Mouse (Mus musculus): ENCODE data around the gene Dda1.
A peak's percentile ranks its signal among the peaks of the same experiment; 100 is the strongest.
"Not testable (repeated sequence)": the region's sequence is repeated elsewhere in the genome, so short reads cannot be mapped to it uniquely, and the experiment has no call there.

Gene Dda1

GRCm38 (mm10) chr8:71495039-71495438, 26.0 kb downstream of the Dda1 start:
- peak; percentile 83 to 86 for DNase-seq (ENCODE audit: low spot score in 2 of 2)

GRCm38 (mm10) chr8:71495811-71496210, 26.8 kb downstream of the Dda1 start:
- DNase-seq (ENCODE audit: low spot score in 2 of 2) = no peak

- no peak for DNase-seq (ENCODE audit: low spot score in 2 of 2)
Observed at GRCm38 (mm10) chr8:71496481-71496880, 27.5 kb downstream of the Dda1 start.

DNA sequence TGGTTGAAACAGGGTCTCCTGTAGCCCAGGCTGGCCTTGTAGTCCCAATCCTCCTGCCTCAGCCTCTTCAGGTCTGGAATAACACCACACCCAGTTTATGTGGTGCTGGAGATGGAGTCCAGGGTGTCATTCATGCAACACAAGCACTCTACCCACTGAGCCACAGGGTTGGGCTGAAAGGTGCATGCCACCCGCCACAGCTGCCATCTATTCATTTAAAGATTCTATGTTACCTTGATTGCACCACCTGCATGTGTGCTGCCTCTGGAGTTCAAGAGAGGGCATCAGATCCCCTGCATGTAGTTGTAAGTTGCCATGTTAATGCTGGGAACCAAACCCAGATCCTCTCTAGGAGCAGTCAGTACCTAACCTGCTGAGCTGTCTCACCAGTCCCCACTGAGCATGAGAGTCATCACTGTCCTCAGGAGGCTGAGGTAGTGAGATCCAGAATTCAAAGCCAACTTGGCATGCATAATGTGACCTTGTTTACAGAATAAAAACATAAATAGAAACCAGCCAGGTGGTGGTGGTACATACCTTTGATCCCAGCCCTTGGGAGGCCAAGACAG, 28.2 kb downstream of the Dda1 start:
- DNase-seq (ENCODE audit: low spot score in 2 of 2) = no peak

- no peak for DNase-seq (ENCODE audit: low spot score in 2 of 2)
Observed at GRCm38 (mm10) chr8:71497881-71498501, 29.0 kb downstream of the Dda1 start.

- no peak for DNase-seq (ENCODE audit: low spot score in 2 of 2)
Observed at GRCm38 (mm10) chr8:71498816-71499690, 30.1 kb downstream of the Dda1 start.

- no peak for DNase-seq (ENCODE audit: low spot score in 2 of 2)
Observed at GRCm38 (mm10) chr8:71504349-71504748, 35.4 kb downstream of the Dda1 start.

GRCm38 (mm10) chr8:71505326-71505725, 36.3 kb downstream of the Dda1 start:
- DNase-seq (ENCODE audit: low spot score in 2 of 2) = no peak

- no peak for DNase-seq (ENCODE audit: low spot score in 2 of 2)
Observed at GRCm38 (mm10) chr8:71505979-71506378, 37.0 kb downstream of the Dda1 start.

- peak; percentile 77 to 89 for DNase-seq (ENCODE audit: low spot score in 2 of 2)
Observed at GRCm38 (mm10) chr8:71507589-71508104, 38.6 kb downstream of the Dda1 start.

- no peak for DNase-seq (ENCODE audit: low spot score in 2 of 2)
Observed at GRCm38 (mm10) chr8:71509316-71509715, 40.3 kb downstream of the Dda1 start.

DNA sequence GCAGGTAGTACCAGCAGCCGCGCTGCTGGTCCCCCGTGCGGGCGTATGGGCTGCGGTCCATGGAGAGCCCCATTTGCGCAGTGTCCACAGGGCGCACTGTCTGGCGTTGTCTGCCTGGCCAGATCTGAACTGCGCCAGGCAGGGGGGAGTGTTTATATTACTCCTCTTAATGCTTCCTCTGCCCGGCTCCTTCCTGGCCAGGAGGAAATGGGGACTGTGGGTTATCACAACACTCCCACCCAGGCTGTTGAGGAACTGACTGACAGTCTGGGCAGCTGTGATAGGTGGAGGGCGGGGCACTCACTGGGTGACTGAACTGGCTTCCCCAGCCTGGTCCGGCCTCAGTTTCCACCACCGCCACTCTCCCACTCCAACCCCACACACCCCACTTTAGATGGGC, 42.6 kb downstream of the Dda1 start, which contains the start of gene Plvap:
Gene Plvap (minus strand): TSS at position 109 of the 400 bp plus-strand sequence.
- no peak for DNase-seq (ENCODE audit: low spot score in 2 of 2)

GRCm38 (mm10) chr8:71513018-71513754, 44.2 kb downstream of the Dda1 start:
- DNase-seq (ENCODE audit: low spot score in 2 of 2) = no peak

DNA sequence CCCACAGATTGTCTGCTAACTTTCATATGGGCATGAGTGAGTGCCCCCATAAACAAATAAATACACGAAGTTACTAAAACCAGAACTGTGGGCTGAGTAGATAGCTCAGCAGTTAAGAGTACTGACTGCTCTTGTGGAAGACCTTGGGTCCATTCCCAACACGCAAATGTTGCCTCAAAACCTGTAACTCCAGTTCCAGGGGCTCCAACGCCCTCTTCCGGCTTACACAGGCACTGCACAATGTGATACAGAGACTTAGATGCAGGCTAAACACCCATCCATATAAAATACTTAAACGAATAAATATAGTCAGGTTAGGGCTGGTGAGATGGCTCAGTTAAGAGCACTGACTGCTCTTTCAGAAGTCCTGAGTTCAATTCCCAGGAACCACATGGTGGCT, 46.0 kb downstream of the Dda1 start:
- no peak for DNase-seq (ENCODE audit: low spot score in 2 of 2)

GRCm38 (mm10) chr8:71516786-71517185, 47.8 kb downstream of the Dda1 start:
- no peak for DNase-seq (ENCODE audit: low spot score in 2 of 2)

GRCm38 (mm10) chr8:71519037-71519825, 50.2 kb downstream of the Dda1 start:
- not testable (repeated sequence) for DNase-seq (ENCODE audit: low spot score in 2 of 2)

DNA sequence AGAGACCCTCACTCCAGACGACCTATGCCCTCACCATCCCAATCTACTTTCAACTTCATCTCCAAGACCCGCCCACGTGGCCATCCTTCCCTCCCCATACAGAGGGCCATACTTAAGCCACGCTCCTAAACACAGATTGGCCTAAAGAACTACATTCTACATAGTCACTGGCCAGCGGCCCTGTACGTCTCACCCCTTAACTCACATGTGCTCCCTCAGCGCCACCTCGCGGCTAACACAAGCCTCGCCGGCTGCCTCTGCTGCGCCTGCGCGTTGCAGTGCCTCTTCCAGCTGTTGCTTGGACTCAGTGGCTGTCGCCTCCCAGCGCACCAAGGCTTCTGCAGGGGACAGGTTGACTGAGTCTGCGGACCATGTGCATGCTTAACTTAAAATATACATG, 52.6 kb downstream of the Dda1 start:
- DNase-seq (ENCODE audit: low spot score in 2 of 2) = peak; percentile 91 to 92

GRCm38 (mm10) chr8:71525226-71526050, 56.4 kb downstream of the Dda1 start, which contains the start of gene Ccdc194:
Gene Ccdc194 (minus strand): TSS chr8:71525711.
- no peak for DNase-seq (ENCODE audit: low spot score in 2 of 2)

Measured in right cerebral cortex, adult 2 months (tissue).